Mouse (Mus musculus): ENCODE measurements around the gene Adgrb2.

The Adgrb2 gene

GRCm38 (mm10) chr4:130071758-130072157 lies 87.1 kb downstream of the Adgrb2 start:
- no peak for DNase-seq (ENCODE audit: low read depth, low spot score)

Measured in forelimb bud, embryonic 11.5 days (tissue).